Mouse (Mus musculus) kidney, postnatal 25 days (tissue): ENCODE results near the gene Srrm3.

Experiments used
- DNase-seq, 2 experiments: peaks; one replicate each; pipeline ENCODE4 v3.0.0; 2021; ENCODE audit warnings: mixed read lengths in 2 of 2

Gene Srrm3

DNA sequence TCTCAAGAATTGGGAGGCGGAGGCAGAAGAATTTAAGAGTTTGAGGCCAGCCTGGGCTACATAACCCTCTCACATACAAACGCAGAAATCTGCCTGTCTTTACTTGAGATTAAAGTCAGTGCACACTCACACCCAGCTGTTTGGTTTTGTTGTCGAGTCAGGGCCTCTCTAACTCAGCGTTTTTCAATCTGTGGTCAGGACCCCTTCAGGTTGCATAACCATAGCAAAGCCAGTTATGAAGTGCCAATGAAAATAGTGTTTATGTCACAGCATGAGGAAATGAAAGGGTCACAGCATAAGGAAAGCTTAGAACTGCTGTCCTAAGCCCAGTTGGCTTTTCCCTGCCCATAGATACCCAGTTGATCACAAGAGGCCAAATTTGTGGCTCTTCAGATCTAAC is 100.2 kb downstream of the Srrm3 start:
- no peak for DNase-seq

GRCm38 (mm10) chr5:135907256-135907655 is 100.6 kb downstream of the Srrm3 start:
- DNase-seq: no peak

GRCm38 (mm10) chr5:135908185-135908584 is 101.5 kb downstream of the Srrm3 start:
- DNase-seq: no peak

DNA sequence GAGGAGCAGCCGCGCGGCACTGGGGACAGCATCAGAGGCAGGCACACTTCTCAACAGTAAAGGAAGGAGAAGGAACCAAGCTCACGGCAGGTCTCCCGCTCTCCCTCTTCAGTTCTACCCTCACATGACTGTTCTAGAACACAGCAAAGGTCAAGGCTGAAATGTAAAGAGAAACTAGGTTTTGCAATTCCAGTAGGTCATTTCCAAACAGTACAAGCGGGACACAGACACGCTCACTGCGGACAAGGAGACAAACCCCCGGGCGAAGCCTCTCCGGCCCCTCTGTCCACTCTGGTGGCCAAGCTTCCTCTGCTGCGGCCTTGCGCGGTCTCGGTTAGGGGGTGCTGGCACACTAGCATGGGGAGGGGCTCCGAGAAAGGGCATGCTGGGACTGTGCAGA is 102.3 kb downstream of the Srrm3 start:
- no peak for DNase-seq

- no peak for DNase-seq
Observed at GRCm38 (mm10) chr5:135909646-135910045, 103.0 kb downstream of the Srrm3 start.

DNA sequence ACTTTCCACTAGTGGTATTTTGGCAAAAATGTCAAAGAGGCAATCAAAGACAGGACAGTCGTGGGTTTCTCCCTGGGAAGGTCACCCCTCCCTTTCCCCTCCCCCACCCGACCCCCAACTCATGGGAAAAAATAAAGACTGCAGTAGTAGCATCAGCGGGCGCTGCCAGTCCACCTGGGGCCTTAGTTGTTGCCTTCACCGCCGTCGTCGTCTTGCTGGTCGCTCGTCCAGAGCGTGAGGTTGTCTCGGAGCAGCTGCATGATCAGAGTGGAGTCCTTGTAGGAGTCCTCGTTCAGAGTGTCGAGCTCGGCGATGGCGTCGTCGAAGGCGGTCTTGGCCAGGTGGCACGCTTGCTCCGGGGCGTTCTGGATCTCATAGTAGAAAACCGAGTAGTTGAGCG is 104.1 kb downstream of the Srrm3 start:
- DNase-seq: peak in 1 of 2 experiments; percentile 43

- no peak for DNase-seq
Observed at GRCm38 (mm10) chr5:135911633-135912220, 105.0 kb downstream of the Srrm3 start.

DNA sequence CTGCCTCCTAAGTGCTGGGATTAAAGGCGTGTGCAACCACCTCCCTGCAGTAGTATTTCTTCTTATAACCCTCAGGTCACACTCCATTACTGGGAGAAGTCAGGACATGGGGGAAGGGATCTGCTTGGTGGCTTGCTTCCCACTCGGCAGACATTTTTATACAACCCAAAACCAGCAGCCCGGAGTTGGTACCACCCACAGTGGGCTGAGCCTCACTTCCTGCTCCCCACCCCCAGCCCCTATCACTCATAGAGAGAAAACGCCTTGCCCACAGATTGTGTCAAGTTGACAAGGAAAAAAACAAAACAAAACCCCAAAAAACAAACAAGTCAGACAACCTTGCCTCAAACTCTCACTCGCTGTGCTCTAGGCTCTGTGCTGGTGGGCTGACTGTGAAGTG is 106.5 kb downstream of the Srrm3 start:
- DNase-seq: no peak

GRCm38 (mm10) chr5:135914156-135914555 is 107.5 kb downstream of the Srrm3 start:
- peak in 1 of 2 experiments; percentile 70 for DNase-seq

- DNase-seq: no peak
Observed at GRCm38 (mm10) chr5:135916051-135916565, 109.4 kb downstream of the Srrm3 start.

GRCm38 (mm10) chr5:135916601-135917000 is 109.9 kb downstream of the Srrm3 start:
- DNase-seq: no peak

GRCm38 (mm10) chr5:135917327-135918058 is 110.8 kb downstream of the Srrm3 start:
- DNase-seq: no peak

GRCm38 (mm10) chr5:135918059-135918437 is 111.4 kb downstream of the Srrm3 start:
- DNase-seq: no peak

- DNase-seq: no peak
Observed at GRCm38 (mm10) chr5:135918593-135918992, 111.9 kb downstream of the Srrm3 start.

DNA sequence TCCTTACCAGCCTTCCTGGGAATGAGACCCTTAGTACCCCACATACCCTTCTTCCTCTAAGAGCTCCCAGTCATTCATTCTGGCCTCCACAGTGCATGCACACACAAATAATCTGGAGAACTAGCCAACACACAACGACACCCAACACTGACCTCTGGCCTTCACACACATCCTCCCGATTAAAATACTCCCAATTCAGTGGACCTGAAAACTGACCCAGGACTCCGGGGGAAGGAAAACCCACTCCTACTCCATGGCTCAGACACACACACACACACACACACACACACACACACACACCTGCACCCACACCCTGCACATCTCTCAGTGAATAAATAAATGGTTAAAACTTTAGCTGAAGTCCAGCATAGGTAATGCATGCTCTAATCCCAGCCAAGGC is 113.2 kb downstream of the Srrm3 start:
- DNase-seq: peak; percentile 21 to 59

GRCm38 (mm10) chr5:135923901-135924300 is 117.2 kb downstream of the Srrm3 start:
- no peak for DNase-seq
